ENCODE assay signal across 25 mouse cellular contexts in genomic region chr8:64655887-64656286, GRCm38 (mm10). TPM values are rescaled to one million over a fixed set of nuclear protein-coding genes. Genes with fewer than 3 reads are reported as not detected.
DNase-seq lines count a peak whose midpoint lies in the region; ATAC-seq lines count a peak whose summit lies in the region.
"Had no signal": no experiment of that assay in that cellular context is flagged by ENCODE, and none has a peak within 500 bp of the region (broad histone marks: within the 10 kb centered on the region; RNA-seq: fewer than 3 reads in every experiment).

No protein-coding gene starts in this region.

- H3K9ac ChIP-seq in midbrain, embryonic 15.5 days = no peak overlapping the region
- H3K9ac ChIP-seq: forebrain, embryonic 13.5 days; heart, embryonic 13.5 days; liver, embryonic 13.5 days; neural tube, embryonic 13.5 days had no signal

- H3K4me3 ChIP-seq in midbrain, embryonic 10.5 days = no peak overlapping the region
- no peak overlapping the region for H3K4me3 ChIP-seq in midbrain, embryonic 15.5 days
- H3K4me3 ChIP-seq: forebrain, embryonic 13.5 days; heart, adult 2 months; heart, embryonic 13.5 days; liver, embryonic 13.5 days; myocyte; neural tube, embryonic 13.5 days had no signal

- peaks cover 58% of the 10 kb centered on the region for H3K4me1 ChIP-seq in midbrain, embryonic 10.5 days
- peaks cover 37% of the 10 kb centered on the region for H3K4me1 ChIP-seq in midbrain, embryonic 15.5 days
- H3K4me1 ChIP-seq: liver, embryonic 13.5 days had no signal

- H3K9me3 ChIP-seq in midbrain, embryonic 10.5 days (replicated peaks) = no peaks in the 10 kb centered on the region
- H3K9me3 ChIP-seq in midbrain, embryonic 15.5 days = no peaks in the 10 kb centered on the region
- H3K9me3 ChIP-seq: forebrain, embryonic 13.5 days; G1E; heart, embryonic 13.5 days; liver, embryonic 13.5 days; neural tube, embryonic 13.5 days had no signal

- peak; percentile 60 to 73 for DNase-seq in cerebellum, postnatal 14 days
- DNase-seq in cerebellum, adult 11 months = no peak
- DNase-seq in midbrain, embryonic 10.5 days (ENCODE audit: low spot score) = peak; percentile 28
- DNase-seq in cerebellum, postnatal 36 days = peak; percentile 29 to 43
- DNase-seq in urinary bladder, adult 2 months (ENCODE audit: low spot score) = no peak
- DNase-seq: adrenal gland, adult 2 months; B cell, adult 2 months; embryo, embryonic 11 days; gastrocnemius, postnatal 36 days; heart, adult 2 months; heart, postnatal 14 days; kidney, adult 8-10 months; kidney, postnatal 10 days; liver, embryonic 13.5 days; lung, adult 2 months; lung, postnatal 4 days had no signal

- peak overlapping the region; percentile 73 for H3K27ac ChIP-seq in midbrain, embryonic 10.5 days (replicated peaks)
- no peak overlapping the region for H3K27ac ChIP-seq in midbrain, embryonic 15.5 days
- H3K27ac ChIP-seq: forebrain, embryonic 13.5 days; heart, adult 2 months; heart, embryonic 13.5 days; liver, embryonic 13.5 days; neural tube, embryonic 13.5 days had no signal

- 80% methylated on average over 6 of the region's 6 CpGs for WGBS in midbrain, embryonic 10.5 days
- 59% methylated on average over 6 of the region's 6 CpGs for WGBS in midbrain, embryonic 15.5 days

- no peak for ATAC-seq in midbrain, embryonic 15.5 days (replicated peaks)
- no peak for ATAC-seq in activated CD4-positive, CD25-positive, alpha-beta regulatory T cell, adult 4 months
- ATAC-seq: forebrain, embryonic 13.5 days had no signal

- peaks cover 2% of the 10 kb centered on the region; the same call in 1 of the 2 replicates for H3K36me3 ChIP-seq in midbrain, embryonic 10.5 days
- 0 out of 2 replicates have a peak, but pooled peaks cover 4% of the 10 kb centered on the region for H3K36me3 ChIP-seq in midbrain, embryonic 15.5 days (replicated peaks)
- H3K36me3 ChIP-seq: G1E; liver, embryonic 13.5 days; neural tube, embryonic 13.5 days had no signal

- H3K27me3 ChIP-seq in midbrain, embryonic 10.5 days (ENCODE audit: low read depth, poor library complexity, severe bottlenecking) = no peaks in the 10 kb centered on the region
- H3K27me3 ChIP-seq in midbrain, embryonic 15.5 days (replicated peaks) = no peaks in the 10 kb centered on the region
- H3K27me3 ChIP-seq: CH12.LX; forebrain, embryonic 13.5 days; heart, embryonic 13.5 days; liver, embryonic 13.5 days; neural tube, embryonic 13.5 days; Patski had no signal

- H3K4me2 ChIP-seq in midbrain, embryonic 15.5 days = no peak overlapping the region
- H3K4me2 ChIP-seq: forebrain, embryonic 13.5 days; heart, embryonic 13.5 days; liver, embryonic 13.5 days; neural tube, embryonic 13.5 days had no signal

RNA-seq across cellular contexts. Expression of gene Cpe, which starts 37.0 kb away (rescaled TPM):
- 163 and 215 TPM in 2 replicates for polyA plus RNA-seq in midbrain, embryonic 10.5 days (2016; fragmentation: Nextera tagmentation; extraction: Ambion mirVana)
- 862 and 895 TPM in 2 replicates for polyA plus RNA-seq in midbrain, embryonic 15.5 days (2015; fragmentation: Nextera tagmentation; extraction: Ambion mirVana)
- 1 to 10 TPM; 3.1 to 3.5 TPM for polyA plus RNA-seq in activated CD4-positive, CD25-positive, alpha-beta regulatory T cell, adult 4 months (2017; shearing (Covaris generic))
- polyA plus RNA-seq in urinary bladder, adult 2 months (2012; rRNA removed) = 114 and 187 TPM in 2 replicates
- polyA plus RNA-seq: G1E had no signal

Comparison
In these comparisons a context has a peak if more than half of its experiments do, and no peak if none do; other contexts are left out.
1. DNase-seq: peak in cerebellum, postnatal 14 days (2 of 2), midbrain, embryonic 10.5 days (single experiment) and cerebellum, postnatal 36 days (2 of 2); none in cerebellum, adult 11 months (single experiment) and urinary bladder, adult 2 months (single experiment).
2. RNA of gene Cpe, which starts 37.0 kb away (polyA plus RNA-seq): 862 to 895 TPM in midbrain, embryonic 15.5 days, 163 to 215 TPM in midbrain, embryonic 10.5 days and 114 to 187 TPM in urinary bladder, adult 2 months; 3.1 to 3.5 TPM in activated CD4-positive, CD25-positive, alpha-beta regulatory T cell, adult 4 months; every median in the first group is over 10 times any median in the second.